ENCODE assay signal across 19 mouse cellular contexts in the genomic region with DNA sequence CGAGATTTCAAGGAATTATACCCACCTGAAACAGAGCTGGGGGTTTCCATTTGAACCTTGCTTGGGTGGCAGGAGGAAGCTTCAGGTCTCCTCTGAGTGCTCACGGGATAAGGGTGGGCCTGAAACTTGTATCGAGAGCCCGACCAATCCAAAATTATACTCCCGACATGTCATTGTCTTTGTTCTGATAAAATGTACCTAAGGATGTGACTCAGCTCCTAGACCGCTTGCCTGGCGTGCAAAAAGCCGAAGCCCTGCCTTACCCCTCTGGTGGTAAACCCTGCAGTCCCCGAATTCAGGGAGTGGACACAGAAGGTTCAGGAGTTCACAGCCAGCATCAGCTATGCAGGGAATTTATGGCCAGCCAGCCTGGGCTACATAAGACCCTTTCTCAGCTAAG. TPM values are rescaled to one million over a fixed set of nuclear protein-coding genes. Genes with fewer than 3 reads are reported as not detected.
DNase-seq lines count a peak whose midpoint lies in the region; ATAC-seq lines count a peak whose summit lies in the region.
"Had no signal": no experiment of that assay in that cellular context is flagged by ENCODE, and none has a peak within 500 bp of the region (broad histone marks: within the 10 kb centered on the region; RNA-seq: fewer than 3 reads in every experiment).

No protein-coding gene starts in this region.

- 0 out of 2 replicates have a peak overlapping the region, but pooled peaks have one; percentile 36 for H3K4me3 ChIP-seq in heart, embryonic 15.5 days
- H3K4me3 ChIP-seq in lung, embryonic 16.5 days (ENCODE audit: low read length): peak overlapping the region; percentile 53
- peak overlapping the region; percentile 27 for H3K4me3 ChIP-seq in embryonic facial prominence, embryonic 12.5 days
- H3K4me3 ChIP-seq in stomach, embryonic 15.5 days (replicated peaks): peak overlapping the region; percentile 36; the same call in 1 of the 2 replicates
- H3K4me3 ChIP-seq: gastrocnemius, adult 2 months; myocyte had no signal

- intact Hi-C loops in heart, postnatal 25 days (cut with DNase I): no loop called here
- intact Hi-C loops in left cerebral cortex, postnatal 14 days (cut with DNase I): no loop called here
- intact Hi-C loops in left cerebral cortex, postnatal 36 days (cut with DNase I): no loop called here

- H3K9me3 ChIP-seq in heart, embryonic 15.5 days (replicated peaks): no peaks in the 10 kb centered on the region
- no peaks in the 10 kb centered on the region for H3K9me3 ChIP-seq in lung, embryonic 16.5 days (ENCODE audit: control insufficient read depth, low read length)
- no peaks in the 10 kb centered on the region for H3K9me3 ChIP-seq in embryonic facial prominence, embryonic 12.5 days
- H3K9me3 ChIP-seq in stomach, embryonic 15.5 days: no peaks in the 10 kb centered on the region
- H3K9me3 ChIP-seq: forebrain, embryonic 13.5 days; midbrain, embryonic 10.5 days had no signal

- no peak overlapping the region for H3K9ac ChIP-seq in heart, embryonic 15.5 days
- H3K9ac ChIP-seq in lung, embryonic 16.5 days (ENCODE audit: low read length): peak overlapping the region; percentile 65
- H3K9ac ChIP-seq in embryonic facial prominence, embryonic 12.5 days: no peak overlapping the region
- H3K9ac ChIP-seq in stomach, embryonic 15.5 days: no peak overlapping the region
- H3K9ac ChIP-seq: forebrain, embryonic 13.5 days; hindbrain, embryonic 14.5 days had no signal

- no peak for ATAC-seq in heart, embryonic 15.5 days (replicated peaks; ENCODE audit: insufficient number of reproducible peaks, insufficient read depth, low FRiP score, low read depth)
- no peak for ATAC-seq in lung, embryonic 16.5 days (ENCODE audit: low read depth)
- no peak for ATAC-seq in embryonic facial prominence, embryonic 12.5 days (ENCODE audit: insufficient number of reproducible peaks, insufficient read depth, low FRiP score, low TSS enrichment)
- no peak for ATAC-seq in stomach, embryonic 15.5 days (ENCODE audit: insufficient read depth, low FRiP score, low read depth)
- ATAC-seq: CD4-positive, CD25-positive, alpha-beta regulatory T cell, adult 4 months; forebrain, embryonic 13.5 days had no signal

- H3K4me2 ChIP-seq in heart, embryonic 15.5 days: no peak overlapping the region
- H3K4me2 ChIP-seq in lung, embryonic 16.5 days (ENCODE audit: low read depth, low read length): peak overlapping the region; percentile 55
- peak overlapping the region; percentile 29 for H3K4me2 ChIP-seq in embryonic facial prominence, embryonic 12.5 days (replicated peaks)
- peak overlapping the region; percentile 42 for H3K4me2 ChIP-seq in stomach, embryonic 15.5 days

- no peak overlapping the region for H3K27ac ChIP-seq in heart, embryonic 15.5 days
- H3K27ac ChIP-seq in lung, embryonic 16.5 days (ENCODE audit: low read length): peak overlapping the region; percentile 68; the same call in 1 of the 2 replicates
- no peak overlapping the region for H3K27ac ChIP-seq in embryonic facial prominence, embryonic 12.5 days
- no peak overlapping the region for H3K27ac ChIP-seq in stomach, embryonic 15.5 days
- H3K27ac ChIP-seq: forebrain, embryonic 13.5 days; gastrocnemius, adult 2 months; hindbrain, embryonic 14.5 days; midbrain, embryonic 10.5 days had no signal

- WGBS in heart, embryonic 15.5 days: 58% methylated on average over 9 of the region's 9 CpGs
- WGBS in lung, embryonic 16.5 days: 46% methylated on average over 9 of the region's 9 CpGs
- 70% methylated on average over 9 of the region's 9 CpGs for WGBS in embryonic facial prominence, embryonic 12.5 days
- 59% methylated on average over 9 of the region's 9 CpGs for WGBS in stomach, embryonic 15.5 days

- H3K4me1 ChIP-seq in heart, embryonic 15.5 days (replicated peaks): peaks cover 27% of the 10 kb centered on the region
- H3K4me1 ChIP-seq in lung, embryonic 16.5 days (replicated peaks; ENCODE audit: control insufficient read depth, insufficient read depth, low read length): peaks cover 34% of the 10 kb centered on the region
- peaks cover 29% of the 10 kb centered on the region for H3K4me1 ChIP-seq in embryonic facial prominence, embryonic 12.5 days
- peaks cover 51% of the 10 kb centered on the region for H3K4me1 ChIP-seq in stomach, embryonic 15.5 days

- 0 out of 2 replicates have a peak, but pooled peaks cover 1% of the 10 kb centered on the region for H3K36me3 ChIP-seq in heart, embryonic 15.5 days
- no peaks in the 10 kb centered on the region for H3K36me3 ChIP-seq in lung, embryonic 16.5 days (ENCODE audit: control insufficient read depth, insufficient read depth, low read length)
- no peaks in the 10 kb centered on the region for H3K36me3 ChIP-seq in embryonic facial prominence, embryonic 12.5 days
- no peaks in the 10 kb centered on the region for H3K36me3 ChIP-seq in stomach, embryonic 15.5 days
- H3K36me3 ChIP-seq: midbrain, embryonic 10.5 days had no signal

- DNase-seq in heart, postnatal 25 days (ENCODE audit: low spot score): no peak
- no peak for DNase-seq in lung, postnatal 14 days
- DNase-seq in left cerebral cortex, postnatal 14 days (ENCODE audit: low spot score in 2 of 2): no peak
- DNase-seq in left cerebral cortex, postnatal 36 days (ENCODE audit: low spot score in 2 of 2): no peak
- DNase-seq: layer of hippocampus, postnatal 36 days; liver; thymus, postnatal 14 days had no signal

- peaks cover 74% of the 10 kb centered on the region for H3K27me3 ChIP-seq in heart, embryonic 15.5 days
- H3K27me3 ChIP-seq in lung, embryonic 16.5 days (ENCODE audit: control insufficient read depth, insufficient read depth, low read depth, low read length): peaks cover 42% of the 10 kb centered on the region
- H3K27me3 ChIP-seq in embryonic facial prominence, embryonic 12.5 days: peaks cover 78% of the 10 kb centered on the region
- H3K27me3 ChIP-seq in stomach, embryonic 15.5 days (replicated peaks): peaks cover 37% of the 10 kb centered on the region
- H3K27me3 ChIP-seq: Patski had no signal

RNA-seq across cellular contexts. Expression of a gene that starts 1.3 kb away (rescaled TPM):
- 4.5 and 12.9 TPM in 2 replicates for polyA plus RNA-seq in heart, embryonic 15.5 days (2015; fragmentation: Nextera tagmentation; extraction: Ambion mirVana)
- total RNA-seq in heart, postnatal 25 days (2021): not detected
- polyA plus RNA-seq in lung, embryonic 16.5 days (2015; fragmentation: Nextera tagmentation; extraction: Ambion mirVana): 196 and 206 TPM in 2 replicates
- polyA plus RNA-seq in embryonic facial prominence, embryonic 12.5 days (2016; fragmentation: Nextera tagmentation; extraction: Ambion mirVana): 49.2 and 52.4 TPM in 2 replicates
- 92.7 and 122 TPM in 2 replicates for polyA plus RNA-seq in stomach, embryonic 15.5 days (2015; fragmentation: Nextera tagmentation; extraction: Ambion mirVana)
- total RNA-seq in left cerebral cortex, postnatal 14 days (2021): not detected
- not detected for total RNA-seq in left cerebral cortex, postnatal 36 days (2021)
- total RNA-seq: gastrocnemius, adult 2 months; heart, adult 8-10 months; layer of hippocampus, postnatal 36 days had no signal
- polyA plus RNA-seq: CD4-positive, CD25-positive, alpha-beta regulatory T cell, adult 4 months; myocyte; Patski had no signal

RNA-seq across cellular contexts. Expression of a gene that starts 3.1 kb away (rescaled TPM):
- polyA plus RNA-seq in heart, embryonic 15.5 days (2015; fragmentation: Nextera tagmentation; extraction: Ambion mirVana): 107 and 116 TPM in 2 replicates
- 100 to 1,000 TPM in 1 of 2 experiments, 10 to 100 TPM in 1; 79.9 to 111 TPM for total RNA-seq in heart, postnatal 25 days (2021)
- polyA plus RNA-seq in lung, embryonic 16.5 days (2015; fragmentation: Nextera tagmentation; extraction: Ambion mirVana): 22.0 and 23.1 TPM in 2 replicates
- 8.6 and 9.2 TPM in 2 replicates for polyA plus RNA-seq in embryonic facial prominence, embryonic 12.5 days (2016; fragmentation: Nextera tagmentation; extraction: Ambion mirVana)
- polyA plus RNA-seq in stomach, embryonic 15.5 days (2015; fragmentation: Nextera tagmentation; extraction: Ambion mirVana): 23.8 and 25.4 TPM in 2 replicates
- 1 to 10 TPM; 6.3 to 9.6 TPM for total RNA-seq in left cerebral cortex, postnatal 14 days (2021)
- total RNA-seq in left cerebral cortex, postnatal 36 days (2021): 1 to 10 TPM; 8.8 to 9.9 TPM

RNA-seq across cellular contexts. Expression of a gene that starts 3.5 kb away (rescaled TPM):
- 0.09 and 0.68 TPM in 2 replicates for polyA plus RNA-seq in heart, embryonic 15.5 days (2015; fragmentation: Nextera tagmentation; extraction: Ambion mirVana)
- not detected for total RNA-seq in heart, postnatal 25 days (2021)
- 2.4 and 2.6 TPM in 2 replicates for polyA plus RNA-seq in lung, embryonic 16.5 days (2015; fragmentation: Nextera tagmentation; extraction: Ambion mirVana)
- 12.6 and 13.5 TPM in 2 replicates for polyA plus RNA-seq in embryonic facial prominence, embryonic 12.5 days (2016; fragmentation: Nextera tagmentation; extraction: Ambion mirVana)
- polyA plus RNA-seq in stomach, embryonic 15.5 days (2015; fragmentation: Nextera tagmentation; extraction: Ambion mirVana): 1.8 and 2.4 TPM in 2 replicates
- under 1 TPM in 1 of 2 experiments, not detected in 1; 0.23 TPM for total RNA-seq in left cerebral cortex, postnatal 14 days (2021)
- total RNA-seq in left cerebral cortex, postnatal 36 days (2021): under 1 TPM in 1 of 2 experiments, not detected in 1; 0.30 TPM
- polyA plus RNA-seq: CD4-positive, CD25-positive, alpha-beta regulatory T cell, adult 4 months had no signal

RNA-seq across cellular contexts. Expression of a gene that starts 6.7 kb away (rescaled TPM):
- 29.4 and 36.8 TPM in 2 replicates for polyA plus RNA-seq in heart, embryonic 15.5 days (2015; fragmentation: Nextera tagmentation; extraction: Ambion mirVana)
- total RNA-seq in heart, postnatal 25 days (2021): 10 to 100 TPM; 12.2 to 12.3 TPM
- 49.2 and 50.3 TPM in 2 replicates for polyA plus RNA-seq in lung, embryonic 16.5 days (2015; fragmentation: Nextera tagmentation; extraction: Ambion mirVana)
- 49.6 and 51.7 TPM in 2 replicates for polyA plus RNA-seq in embryonic facial prominence, embryonic 12.5 days (2016; fragmentation: Nextera tagmentation; extraction: Ambion mirVana)
- 37.8 and 39.9 TPM in 2 replicates for polyA plus RNA-seq in stomach, embryonic 15.5 days (2015; fragmentation: Nextera tagmentation; extraction: Ambion mirVana)
- total RNA-seq in left cerebral cortex, postnatal 14 days (2021): 1 to 10 TPM; 8.2 to 8.9 TPM
- total RNA-seq in left cerebral cortex, postnatal 36 days (2021): 1 to 10 TPM; 5.3 to 7.0 TPM

RNA-seq across cellular contexts. Expression of a gene that starts 6.9 kb away (rescaled TPM):
- polyA plus RNA-seq in heart, embryonic 15.5 days (2015; fragmentation: Nextera tagmentation; extraction: Ambion mirVana): 226 and 282 TPM in 2 replicates
- total RNA-seq in heart, postnatal 25 days (2021): 100 to 1,000 TPM; 193 to 207 TPM
- 88.4 and 90.6 TPM in 2 replicates for polyA plus RNA-seq in lung, embryonic 16.5 days (2015; fragmentation: Nextera tagmentation; extraction: Ambion mirVana)
- polyA plus RNA-seq in embryonic facial prominence, embryonic 12.5 days (2016; fragmentation: Nextera tagmentation; extraction: Ambion mirVana): 60.3 and 61.2 TPM in 2 replicates
- polyA plus RNA-seq in stomach, embryonic 15.5 days (2015; fragmentation: Nextera tagmentation; extraction: Ambion mirVana): 73.7 and 84.8 TPM in 2 replicates
- 100 to 1,000 TPM; 137 to 143 TPM for total RNA-seq in left cerebral cortex, postnatal 14 days (2021)
- total RNA-seq in left cerebral cortex, postnatal 36 days (2021): 100 to 1,000 TPM; 126 to 137 TPM
